Mouse (Mus musculus): Measurements from ENCODE around the gene Psmg3.
A peak's percentile ranks its signal among the peaks of the same experiment; 100 is the strongest.

Psmg3 gene

GRCm38 (mm10) chr5:139826357-139827055 lies at the start of gene Psmg3, which contains the start of gene Gm26938:
Gene Psmg3 (minus strand): TSS chr5:139826885.
Gene Gm26938 (minus strand): TSS chr5:139826407.
- peak; percentile 56 for DNase-seq (ENCODE audit: low spot score)

DNA sequence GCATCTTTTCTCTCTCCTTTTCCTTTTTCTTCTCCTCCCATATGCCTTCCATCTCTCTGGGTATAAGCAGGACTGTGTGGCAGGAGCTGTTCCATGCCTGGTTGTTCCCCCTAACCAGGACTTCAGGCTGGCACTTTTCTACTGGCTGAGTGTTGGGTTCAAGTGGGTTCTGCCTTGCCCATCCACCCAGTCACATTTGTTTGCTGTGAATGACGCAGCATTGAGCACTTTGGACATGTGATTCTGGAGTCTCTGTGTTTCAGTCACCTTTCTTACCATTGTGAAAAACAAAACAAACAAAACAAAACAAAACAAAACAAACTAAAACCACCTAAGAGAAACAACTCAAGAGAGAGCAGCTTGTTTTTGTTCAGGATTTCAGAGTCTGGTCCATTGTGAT lies 44.8 kb upstream of the Psmg3 start:
- no peak for DNase-seq (ENCODE audit: low spot score)

DNA sequence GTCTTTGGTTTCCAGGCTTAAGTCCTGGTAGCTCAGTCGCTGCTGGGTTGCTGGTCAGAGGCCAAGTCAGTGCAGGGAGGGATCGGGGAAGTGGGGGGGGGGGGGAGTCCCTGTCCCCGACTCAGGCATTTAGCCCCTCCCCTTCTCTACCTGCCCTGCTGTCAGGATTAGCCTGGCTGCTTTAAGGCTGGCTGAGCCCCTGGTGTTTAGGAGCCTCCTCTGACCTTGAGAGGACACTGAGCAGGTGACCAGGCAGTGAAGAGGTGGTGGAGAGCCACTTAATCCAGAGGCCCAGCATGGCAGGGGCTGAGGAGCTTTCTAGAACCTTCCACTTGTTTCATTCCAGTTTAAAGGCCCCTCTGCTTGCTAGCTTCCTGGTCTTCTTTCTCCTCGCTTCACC lies 44.2 kb upstream of the Psmg3 start:
- no peak for DNase-seq (ENCODE audit: low spot score)

- DNase-seq (ENCODE audit: low spot score) = no peak
These were observed 36.1 kb upstream of the Psmg3 start for GRCm38 (mm10) chr5:139862759-139863158.

DNA sequence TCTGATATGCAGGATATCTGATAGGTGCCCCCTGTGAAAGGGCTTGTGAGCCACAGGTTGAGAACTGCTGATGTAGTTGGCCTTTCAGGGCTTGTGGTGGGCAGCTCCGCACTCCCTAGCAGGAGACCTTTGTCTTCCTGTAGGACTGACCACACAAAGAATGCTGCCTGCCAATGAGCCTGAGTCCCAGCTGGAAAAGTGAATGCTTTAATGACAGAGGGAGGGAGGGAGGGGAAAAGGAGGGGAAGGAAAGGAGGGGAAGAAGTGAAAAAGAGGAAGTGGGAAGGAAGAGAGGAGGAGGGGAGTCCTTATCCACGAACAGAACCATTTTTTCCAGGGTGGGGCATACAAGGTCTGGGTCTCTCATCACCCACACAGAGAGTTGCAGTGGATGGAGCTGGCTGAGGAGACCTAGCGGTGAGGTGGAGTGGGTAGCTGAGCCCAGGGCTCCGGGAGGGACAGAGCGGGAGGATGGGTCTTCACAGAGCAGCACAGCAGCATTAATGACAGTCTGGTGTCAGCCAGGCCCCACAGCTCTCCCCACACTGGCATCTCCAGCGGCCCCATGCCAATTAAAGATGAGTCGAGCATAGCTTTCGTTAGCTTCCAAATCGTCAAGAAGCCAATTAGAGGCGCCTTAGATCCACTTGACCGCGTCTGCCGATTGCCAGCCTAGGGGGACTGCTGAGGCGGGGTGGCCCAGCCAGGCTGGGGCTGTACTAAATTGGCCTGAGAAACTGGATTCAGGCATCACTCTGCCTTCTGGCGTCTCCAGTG lies 33.8 kb upstream of the Psmg3 start:
- DNase-seq (ENCODE audit: low spot score) = no peak

DNA sequence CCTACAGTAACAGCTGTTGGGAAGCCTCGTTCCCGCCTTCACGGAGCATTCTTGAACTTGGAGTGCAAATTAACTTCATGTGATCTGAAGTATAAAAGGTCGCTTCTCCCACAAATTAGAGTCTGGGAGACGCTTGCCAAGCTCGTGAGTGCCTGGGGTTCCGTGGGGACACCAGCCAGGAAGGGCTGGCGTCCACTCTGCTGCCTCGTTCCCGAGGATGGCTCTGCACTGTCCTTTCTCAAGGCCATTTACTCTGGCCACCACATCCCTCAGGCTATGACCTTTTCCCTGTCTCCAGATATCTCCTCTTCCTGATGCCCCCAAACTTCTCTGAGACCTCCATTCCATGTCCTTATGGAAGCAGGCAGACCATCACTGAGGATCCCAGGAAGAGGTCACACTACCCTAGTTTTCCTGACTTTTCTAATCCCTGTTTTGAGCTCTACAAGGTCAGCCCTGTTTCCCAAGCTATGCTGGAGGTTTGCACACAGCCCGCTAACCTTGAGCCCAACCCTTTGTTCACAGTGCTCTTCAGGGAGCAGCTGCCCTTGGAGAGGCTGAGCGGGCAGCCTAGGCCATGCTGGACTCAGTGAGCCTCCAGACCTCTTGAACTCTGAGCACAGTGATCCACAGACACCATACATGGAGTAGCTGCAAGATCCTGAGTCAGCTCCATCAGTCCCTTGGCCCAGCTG lies 23.1 kb upstream of the Psmg3 start:
- DNase-seq (ENCODE audit: low spot score) = no peak

GRCm38 (mm10) chr5:139839142-139839541 lies 12.5 kb upstream of the Psmg3 start:
- DNase-seq (ENCODE audit: low spot score) = no peak

DNA sequence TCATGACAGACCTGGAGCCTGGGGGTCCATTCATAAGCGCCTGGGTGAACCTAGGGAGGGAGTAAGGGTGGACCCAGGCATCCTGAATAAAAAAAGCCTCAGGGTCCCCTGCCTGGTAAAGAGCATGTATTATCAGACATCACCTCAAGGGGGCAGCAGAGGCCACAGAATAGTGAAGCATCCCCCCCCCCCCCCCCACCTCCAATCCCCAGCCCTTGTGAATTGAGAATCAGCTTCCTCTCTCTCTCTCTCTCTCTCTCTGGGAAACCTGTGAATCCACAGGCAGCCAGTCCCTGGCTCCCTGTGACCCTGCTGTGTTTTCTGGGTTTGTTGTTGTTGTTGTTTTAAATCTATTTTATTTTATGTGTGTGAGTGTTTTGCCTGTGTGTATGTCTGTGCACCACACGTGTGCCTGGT lies 11.8 kb upstream of the Psmg3 start:
- DNase-seq (ENCODE audit: low spot score) = no peak

- DNase-seq (ENCODE audit: low spot score) = no peak
These were observed 9.0 kb upstream of the Psmg3 start for GRCm38 (mm10) chr5:139835706-139836105.

DNA sequence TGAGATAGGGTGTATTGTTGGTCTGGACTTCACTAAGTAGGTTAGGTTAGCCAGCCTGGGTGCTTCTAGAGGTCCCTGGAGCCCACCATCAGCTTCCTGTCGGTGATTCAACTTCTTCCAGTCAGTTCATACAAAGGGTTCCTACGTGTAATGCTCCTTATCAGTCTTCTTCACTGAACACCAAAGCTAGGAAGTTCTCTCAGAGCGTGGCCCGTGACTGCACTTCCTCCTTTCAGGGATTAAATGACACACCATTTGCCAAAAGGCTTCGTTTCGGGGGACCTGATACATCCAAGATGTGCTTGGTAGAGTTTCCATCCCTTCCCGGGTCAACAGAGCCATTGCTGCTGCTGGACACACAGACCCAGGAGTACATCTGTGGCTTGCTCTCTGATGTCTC lies 5.4 kb upstream of the Psmg3 start:
- no peak for DNase-seq (ENCODE audit: low spot score)

DNA sequence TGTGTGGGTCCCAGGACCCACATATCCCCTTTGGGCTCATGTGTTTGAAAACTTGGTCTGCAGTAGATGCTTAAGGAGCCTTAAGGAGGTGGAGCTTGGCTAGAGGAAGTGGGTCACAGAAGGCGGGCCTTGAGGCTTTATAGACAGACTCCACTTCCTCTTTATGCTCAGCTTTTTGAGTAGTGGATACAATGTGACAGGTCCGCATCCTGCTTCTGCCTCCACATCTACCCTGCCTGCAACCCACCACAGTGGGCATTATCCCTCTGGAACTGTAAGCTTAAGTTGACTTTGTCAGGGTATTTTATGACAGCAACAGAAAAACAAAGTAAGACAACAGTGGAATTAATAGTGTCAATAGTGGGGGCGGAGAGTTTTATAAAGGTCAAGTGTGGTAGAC lies 4.0 kb upstream of the Psmg3 start:
- no peak for DNase-seq (ENCODE audit: low spot score)

DNA sequence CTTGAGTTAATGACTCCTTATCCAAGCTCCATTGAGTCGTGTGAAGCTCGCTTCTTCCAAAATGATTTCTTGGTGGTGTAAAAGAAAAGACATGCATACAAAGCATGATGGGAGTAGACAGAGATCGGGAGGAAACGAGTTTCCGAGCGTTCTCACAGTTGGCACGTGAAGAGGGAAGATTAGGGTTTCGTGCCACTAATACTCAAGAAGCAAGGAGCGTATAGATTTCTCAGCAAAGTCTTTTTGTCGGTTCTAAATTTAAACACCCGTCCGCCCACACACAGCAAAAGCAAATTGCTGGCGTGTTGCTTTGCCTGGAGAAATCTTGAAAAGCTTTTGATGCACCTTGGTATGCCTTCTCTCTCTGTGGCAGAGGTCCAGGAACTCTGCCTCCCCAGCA lies 2.7 kb upstream of the Psmg3 start:
- DNase-seq (ENCODE audit: low spot score) = no peak

DNA sequence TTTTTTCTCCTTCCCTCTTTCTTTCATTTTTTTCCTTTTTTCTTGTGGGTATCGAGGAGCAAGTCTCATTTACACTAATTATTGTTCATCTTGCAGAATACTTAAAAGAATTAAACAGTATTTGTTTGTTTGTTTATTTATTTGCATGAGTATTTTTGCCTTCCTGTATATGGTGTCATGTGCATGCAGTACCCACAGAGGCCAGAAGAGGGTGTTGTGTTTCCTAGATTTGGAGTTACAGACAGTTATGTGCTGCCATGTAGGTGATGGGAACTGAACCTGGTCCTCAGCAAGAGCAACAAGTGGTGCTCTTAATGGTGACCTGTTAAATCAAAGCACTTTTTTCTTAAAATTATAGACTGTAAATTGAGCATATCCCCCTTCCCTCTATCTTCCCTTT lies 908 bp upstream of the Psmg3 start:
- no peak for DNase-seq (ENCODE audit: low spot score)

GRCm38 (mm10) chr5:139825947-139826346 lies 738 bp downstream of the Psmg3 start:
- no peak for DNase-seq (ENCODE audit: low spot score)

- no peak for DNase-seq (ENCODE audit: low spot score)
These were observed 2.2 kb downstream of the Psmg3 start for GRCm38 (mm10) chr5:139824531-139824930.

GRCm38 (mm10) chr5:139821466-139822459 lies 4.9 kb downstream of the Psmg3 start:
- no peak for DNase-seq (ENCODE audit: low spot score)

GRCm38 (mm10) chr5:139819538-139820181 lies 7.0 kb downstream of the Psmg3 start, which contains the start of gene Tmem184a:
Gene Tmem184a (minus strand): TSS chr5:139819917.
- no peak for DNase-seq (ENCODE audit: low spot score)

DNA sequence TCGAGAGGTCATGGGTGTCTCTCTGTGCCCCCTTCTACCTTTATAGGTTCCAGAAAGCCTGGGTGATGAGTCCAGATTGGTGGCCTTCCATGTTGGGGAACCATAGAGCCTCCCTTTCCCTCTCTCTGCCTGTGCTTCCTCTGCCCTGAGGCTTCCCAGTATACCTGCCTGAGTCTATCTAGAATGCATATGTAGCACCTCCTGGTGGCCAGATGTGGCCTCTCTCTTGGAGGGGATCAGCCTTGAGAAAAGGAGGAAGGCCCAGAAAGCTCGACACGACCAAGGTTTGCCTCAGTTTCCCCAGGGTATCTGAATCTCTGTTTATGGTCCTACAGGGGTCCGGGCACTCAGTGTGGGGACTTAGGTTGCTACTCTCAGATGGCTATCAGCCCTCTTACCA lies 7.9 kb downstream of the Psmg3 start:
- no peak for DNase-seq (ENCODE audit: low spot score)

DNA sequence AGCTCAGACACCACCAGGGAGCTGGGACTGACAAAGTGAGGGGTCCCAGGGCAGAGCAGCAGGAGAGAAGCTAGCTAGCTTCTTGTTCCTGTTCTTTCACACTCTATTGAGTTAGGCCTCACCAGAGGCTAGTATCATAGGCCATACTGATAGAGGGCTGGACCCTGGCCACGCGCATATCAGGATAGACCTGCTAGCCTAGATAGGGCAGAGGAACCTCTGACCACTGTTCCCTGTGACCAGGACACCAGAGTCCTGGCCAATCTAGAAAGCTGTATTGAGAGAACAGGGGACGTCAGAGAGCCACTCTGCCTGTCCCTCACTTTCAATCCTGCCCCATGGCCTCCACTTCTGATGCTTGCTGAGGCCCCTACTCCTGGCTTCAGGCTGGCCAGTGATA lies 8.6 kb downstream of the Psmg3 start:
- no peak for DNase-seq (ENCODE audit: low spot score)

- DNase-seq (ENCODE audit: low spot score) = no peak
These were observed 9.4 kb downstream of the Psmg3 start for GRCm38 (mm10) chr5:139817292-139817691.

DNA sequence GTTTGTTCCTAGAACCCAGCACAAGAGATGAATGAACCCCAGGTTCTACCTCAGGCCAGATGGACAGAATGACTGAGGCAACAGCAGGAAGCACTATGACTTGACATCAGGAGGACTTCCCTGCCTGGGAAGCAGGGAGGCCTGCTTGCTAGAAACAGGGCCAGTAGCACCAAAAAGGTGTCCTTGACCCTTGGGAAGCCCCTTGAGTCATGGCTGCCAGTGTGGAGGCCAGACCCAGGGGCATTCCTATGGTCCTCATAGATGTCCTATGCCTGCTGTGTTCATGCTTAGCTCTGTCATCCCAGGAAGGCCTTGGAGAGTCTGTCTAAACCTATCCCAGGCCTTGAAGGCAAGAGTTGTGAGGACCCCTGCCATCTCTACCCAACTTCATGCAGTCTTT lies 10.2 kb downstream of the Psmg3 start:
- no peak for DNase-seq (ENCODE audit: low spot score)
